Mouse (Mus musculus): ENCODE measurements around the gene Fbxo4. TPM values are rescaled to one million over a fixed set of nuclear protein-coding genes. Genes with fewer than 3 reads are reported as not detected.
A peak's percentile ranks its signal among the peaks of the same experiment; 100 is the strongest.

Gene Fbxo4
- polyA plus RNA-seq, 1 experiment from 2014 or later, result 7.7 TPM

GRCm38 (mm10) chr15:4013873-4014272, 34.5 kb upstream of the Fbxo4 start:
- 90% methylated on average over 2 of the region's 2 CpGs for WGBS

DNA sequence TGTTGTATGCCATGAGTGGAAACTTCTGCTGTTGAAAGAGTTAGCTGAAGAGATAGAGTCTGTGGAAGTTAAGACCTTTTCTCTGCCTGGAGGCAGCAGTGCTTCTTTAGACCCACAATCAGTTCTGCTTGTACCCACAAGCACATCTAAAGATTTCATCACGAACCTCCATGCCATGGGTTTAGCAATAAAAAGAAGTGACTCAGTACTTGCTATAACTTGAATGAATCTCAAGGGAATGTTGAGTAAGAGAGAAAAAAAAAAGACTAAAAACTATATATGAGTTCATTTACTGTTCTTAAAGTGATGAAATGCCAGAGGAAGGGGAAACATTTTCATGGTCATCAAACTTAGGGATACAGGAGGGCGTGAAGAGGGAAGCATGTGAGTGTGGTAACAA, 21.2 kb upstream of the Fbxo4 start:
- Histone ChIP-seq H3K4me3 (replicated peaks) (no peak overlapping the region), H3K4me2 (no peak overlapping the region), H3K27ac (no peak overlapping the region), H3K9me3 (peaks cover 7% of the 10 kb centered on the region), H3K36me3 (no peaks in the 10 kb centered on the region), H3K9ac (replicated peaks) (no peak overlapping the region), H3K27me3 (no peaks in the 10 kb centered on the region), H3K4me1 (replicated peaks) (no peaks in the 10 kb centered on the region)
- ATAC-seq (ENCODE audit: insufficient number of reproducible peaks, insufficient read depth, low FRiP score, low TSS enrichment, low read depth), result no peak
- WGBS, result 74% methylated on average over 2 of the region's 2 CpGs

More at GRCm38 (mm10) chr15:4013873-4014272, 34.5 kb upstream of the Fbxo4 start:
- Histone ChIP-seq H3K36me3 (no peaks in the 10 kb centered on the region), H3K9me3 (no peaks in the 10 kb centered on the region), H3K27me3 (no peaks in the 10 kb centered on the region), H3K27ac (no peak overlapping the region), H3K4me2 (no peak overlapping the region), H3K4me1 (replicated peaks) (no peaks in the 10 kb centered on the region), H3K4me3 (replicated peaks) (no peak overlapping the region), H3K9ac (replicated peaks) (no peak overlapping the region)
- no peak for ATAC-seq (ENCODE audit: insufficient number of reproducible peaks, insufficient read depth, low FRiP score, low TSS enrichment, low read depth)

GRCm38 (mm10) chr15:3999144-3999543, 19.8 kb upstream of the Fbxo4 start:
- no peak for ATAC-seq (ENCODE audit: insufficient number of reproducible peaks, insufficient read depth, low FRiP score, low TSS enrichment, low read depth)
- Histone ChIP-seq H3K27ac (no peak overlapping the region), H3K36me3 (no peaks in the 10 kb centered on the region), H3K4me2 (no peak overlapping the region), H3K4me1 (replicated peaks) (peaks cover 6% of the 10 kb centered on the region; the same call in 1 of the 2 replicates), H3K9me3 (no peaks in the 10 kb centered on the region), H3K27me3 (no peaks in the 10 kb centered on the region), H3K9ac (replicated peaks) (no peak overlapping the region), H3K4me3 (replicated peaks) (no peak overlapping the region)
- WGBS, result 67% methylated on average over 2 of the region's 2 CpGs

DNA sequence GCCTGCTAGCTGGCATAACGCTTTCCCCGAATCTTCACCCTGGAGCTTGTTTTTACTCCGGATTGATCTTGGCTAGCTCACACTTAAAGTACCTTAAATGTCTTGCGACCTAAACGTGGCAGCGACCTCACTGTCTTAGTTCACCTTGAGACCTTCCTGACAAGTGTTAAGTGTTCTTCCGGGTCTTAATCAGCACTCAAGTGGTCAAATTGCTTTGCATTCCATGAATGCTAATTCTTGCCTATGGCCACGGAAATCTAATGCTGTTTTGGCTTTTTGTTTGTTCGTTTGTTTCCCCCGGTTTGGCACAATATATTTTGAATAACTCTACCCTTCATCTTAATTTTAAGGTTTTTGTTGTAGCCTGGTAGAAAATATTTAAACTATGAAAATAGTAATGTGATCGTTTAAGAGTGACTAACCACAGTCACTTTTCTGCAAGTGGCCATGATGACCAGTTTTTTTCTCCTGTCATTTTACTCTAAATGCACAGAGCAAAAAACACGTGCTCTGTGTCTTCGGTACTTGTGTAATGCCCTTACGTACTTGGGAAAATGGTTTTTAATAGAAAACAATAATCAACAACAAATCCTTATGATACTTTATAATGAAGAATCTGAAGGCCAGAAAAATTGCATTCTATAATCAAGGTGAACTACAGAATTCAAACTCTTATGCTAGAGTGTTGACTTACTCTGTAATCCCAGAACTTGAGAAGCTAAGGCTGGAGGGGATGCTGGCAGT, 17.1 kb upstream of the Fbxo4 start:
- ATAC-seq (ENCODE audit: insufficient number of reproducible peaks, insufficient read depth, low FRiP score, low TSS enrichment, low read depth), result no peak
- WGBS, result 22% methylated on average over 14 of the region's 14 CpGs
- no peaks in the 10 kb centered on the region for H3K9me3 ChIP-seq
- H3K27ac ChIP-seq, result peak overlapping the region; percentile 85
- peak overlapping the region; percentile 51 for H3K9ac ChIP-seq (replicated peaks)
- peaks cover 6% of the 10 kb centered on the region; the same call in 1 of the 2 replicates for H3K4me1 ChIP-seq (replicated peaks)
- H3K27me3 ChIP-seq, result no peaks in the 10 kb centered on the region
- peak overlapping the region; percentile 69 for H3K4me3 ChIP-seq (replicated peaks)
- H3K36me3 ChIP-seq, result peaks cover 7% of the 10 kb centered on the region
- peak overlapping the region; percentile 69 for H3K4me2 ChIP-seq

- Histone ChIP-seq H3K36me3 (peaks cover 14% of the 10 kb centered on the region), H3K27me3 (no peaks in the 10 kb centered on the region), H3K4me2 (peak within 1 kb of the TSS; percentile 69), H3K4me1 (replicated peaks) (peaks cover 6% of the 10 kb centered on the region; the same call in 1 of the 2 replicates), H3K9ac (replicated peaks) (peak within 1 kb of the TSS; percentile 79), H3K4me3 (replicated peaks) (peak within 1 kb of the TSS; percentile 69), H3K27ac (peak within 1 kb of the TSS; percentile 89), H3K9me3 (no peaks in the 10 kb centered on the region)
- WGBS, result under 1% methylated on average over 61 of the region's 61 CpGs
- peak; percentile 99 for ATAC-seq (ENCODE audit: insufficient number of reproducible peaks, insufficient read depth, low FRiP score, low TSS enrichment, low read depth)
Observed at GRCm38 (mm10) chr15:3995448-3996266, 16.3 kb upstream of the Fbxo4 start, which contains the start of gene AW549877. Gene AW549877, minus strand, starts transcription at chr15:3995744.

DNA sequence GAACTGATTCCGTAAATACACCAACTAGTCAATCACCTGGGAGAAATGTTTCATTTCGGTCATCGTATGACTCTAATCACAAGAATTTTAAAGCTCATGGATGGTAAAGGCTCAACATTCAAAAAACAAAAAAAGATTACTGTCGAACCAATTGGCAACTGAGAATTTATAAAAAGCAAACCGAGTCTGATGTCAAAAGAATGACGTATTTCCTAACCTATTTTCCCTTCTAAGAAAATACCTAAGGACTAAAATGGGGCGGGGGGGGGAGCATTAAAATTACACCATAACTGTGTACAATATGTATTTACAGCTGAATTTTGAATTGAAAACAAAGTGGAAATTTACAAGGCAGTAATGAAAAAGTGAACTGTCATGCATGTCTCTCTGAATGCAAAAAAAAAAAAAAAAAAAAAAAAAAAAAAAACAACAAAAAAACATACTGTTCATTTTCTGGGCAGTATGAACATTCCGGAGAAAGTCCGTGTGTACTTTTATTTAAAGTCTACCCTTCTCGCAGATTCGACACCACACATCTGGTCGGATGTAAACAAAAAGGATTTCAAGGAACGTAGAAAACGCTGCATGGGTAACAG, 15.6 kb upstream of the Fbxo4 start:
- Histone ChIP-seq H3K9ac (replicated peaks) (peak overlapping the region; percentile 79), H3K27ac (peak overlapping the region; percentile 89), H3K4me2 (peak overlapping the region; percentile 54), H3K36me3 (peaks cover 21% of the 10 kb centered on the region), H3K9me3 (no peaks in the 10 kb centered on the region), H3K4me3 (replicated peaks) (peak overlapping the region; percentile 69), H3K4me1 (replicated peaks) (peaks cover 6% of the 10 kb centered on the region; the same call in 1 of the 2 replicates), H3K27me3 (no peaks in the 10 kb centered on the region)
- ATAC-seq (ENCODE audit: insufficient number of reproducible peaks, insufficient read depth, low FRiP score, low TSS enrichment, low read depth), result no peak
- WGBS, result 27% methylated on average over 14 of the region's 14 CpGs

- ATAC-seq (ENCODE audit: insufficient number of reproducible peaks, insufficient read depth, low FRiP score, low TSS enrichment, low read depth), result no peak
- H3K36me3 ChIP-seq, result peaks cover 76% of the 10 kb centered on the region
- no peaks in the 10 kb centered on the region for H3K4me1 ChIP-seq (replicated peaks)
- H3K4me3 ChIP-seq (replicated peaks), result no peak overlapping the region
- H3K27me3 ChIP-seq, result no peaks in the 10 kb centered on the region
- 67% methylated on average over 2 of the region's 2 CpGs for WGBS
- H3K9me3 ChIP-seq, result no peaks in the 10 kb centered on the region
- no peak overlapping the region for H3K4me2 ChIP-seq
- H3K9ac ChIP-seq (replicated peaks), result no peak overlapping the region
- no peak overlapping the region for H3K27ac ChIP-seq
Observed at GRCm38 (mm10) chr15:3987981-3988380, 8.6 kb upstream of the Fbxo4 start.

DNA sequence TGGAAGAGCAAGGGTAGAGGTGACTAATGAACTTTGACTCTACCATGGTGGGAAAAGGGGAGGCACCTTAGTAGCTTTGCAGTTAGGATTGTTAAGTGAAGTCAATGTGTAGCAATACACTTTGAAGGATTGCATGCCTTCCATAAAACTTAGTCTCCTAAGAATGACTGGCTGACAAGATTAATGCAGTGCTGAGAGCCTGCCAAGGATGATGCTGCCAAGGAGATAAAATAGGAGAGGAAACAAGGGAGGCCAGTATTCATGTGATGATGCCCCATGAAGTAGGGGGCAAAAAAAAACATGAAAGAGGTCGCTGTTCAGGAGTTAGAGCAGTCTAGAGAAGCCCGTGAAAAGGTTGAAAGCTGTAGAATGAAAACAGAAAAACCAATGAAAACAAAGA, 5.5 kb upstream of the Fbxo4 start:
- peaks cover 72% of the 10 kb centered on the region for H3K36me3 ChIP-seq
- 89% methylated on average over 2 of the region's 2 CpGs for WGBS
- H3K4me1 ChIP-seq (replicated peaks), result no peaks in the 10 kb centered on the region
- no peak overlapping the region for H3K27ac ChIP-seq
- H3K4me3 ChIP-seq (replicated peaks), result no peak overlapping the region
- no peaks in the 10 kb centered on the region for H3K9me3 ChIP-seq
- H3K9ac ChIP-seq (replicated peaks), result no peak overlapping the region
- no peak for ATAC-seq (ENCODE audit: insufficient number of reproducible peaks, insufficient read depth, low FRiP score, low TSS enrichment, low read depth)
- no peak overlapping the region for H3K4me2 ChIP-seq
- H3K27me3 ChIP-seq, result no peaks in the 10 kb centered on the region

DNA sequence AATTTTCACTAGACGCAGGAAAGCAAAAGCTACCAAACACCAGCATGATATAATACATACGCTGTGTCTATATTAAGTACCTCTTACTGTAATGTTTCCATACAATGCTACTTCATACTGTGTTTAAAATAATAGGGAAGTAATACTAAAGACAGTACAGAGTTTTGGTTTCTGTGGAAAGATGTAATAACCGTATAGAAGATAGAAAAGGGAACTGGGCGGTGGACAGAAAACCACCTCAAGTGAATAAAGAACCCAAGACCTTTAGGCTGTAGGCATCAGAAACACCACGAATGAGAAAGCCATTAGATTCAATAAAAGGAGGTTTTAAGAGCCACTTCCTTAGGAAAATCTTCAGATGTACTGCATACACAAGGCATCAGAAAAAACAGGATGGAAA, 3.4 kb upstream of the Fbxo4 start:
- no peak overlapping the region for H3K27ac ChIP-seq
- no peak overlapping the region for H3K9ac ChIP-seq (replicated peaks)
- peaks cover 55% of the 10 kb centered on the region for H3K36me3 ChIP-seq
- H3K4me2 ChIP-seq, result no peak overlapping the region
- no peaks in the 10 kb centered on the region for H3K27me3 ChIP-seq
- no peaks in the 10 kb centered on the region for H3K9me3 ChIP-seq
- 90% methylated on average over 5 of the region's 5 CpGs for WGBS
- ATAC-seq (ENCODE audit: insufficient number of reproducible peaks, insufficient read depth, low FRiP score, low TSS enrichment, low read depth), result no peak
- no peaks in the 10 kb centered on the region; the same call in 1 of the 2 replicates for H3K4me1 ChIP-seq (replicated peaks)
- no peak overlapping the region for H3K4me3 ChIP-seq (replicated peaks)

- Histone ChIP-seq H3K36me3 (peaks cover 35% of the 10 kb centered on the region), H3K4me3 (replicated peaks) (peak overlapping the region; percentile 68), H3K9me3 (no peaks in the 10 kb centered on the region), H3K9ac (replicated peaks) (peak overlapping the region; percentile 92; the same call in 1 of the 2 replicates), H3K4me2 (peak overlapping the region; percentile 65), H3K27me3 (no peaks in the 10 kb centered on the region), H3K27ac (peak overlapping the region; percentile 97), H3K4me1 (replicated peaks) (no peaks in the 10 kb centered on the region; the same call in 1 of the 2 replicates)
- ATAC-seq (ENCODE audit: insufficient number of reproducible peaks, insufficient read depth, low FRiP score, low TSS enrichment, low read depth), result no peak
- WGBS, result 83% methylated on average over 3 of the region's 3 CpGs
Observed at GRCm38 (mm10) chr15:3979871-3980270, 498 bp upstream of the Fbxo4 start.

DNA sequence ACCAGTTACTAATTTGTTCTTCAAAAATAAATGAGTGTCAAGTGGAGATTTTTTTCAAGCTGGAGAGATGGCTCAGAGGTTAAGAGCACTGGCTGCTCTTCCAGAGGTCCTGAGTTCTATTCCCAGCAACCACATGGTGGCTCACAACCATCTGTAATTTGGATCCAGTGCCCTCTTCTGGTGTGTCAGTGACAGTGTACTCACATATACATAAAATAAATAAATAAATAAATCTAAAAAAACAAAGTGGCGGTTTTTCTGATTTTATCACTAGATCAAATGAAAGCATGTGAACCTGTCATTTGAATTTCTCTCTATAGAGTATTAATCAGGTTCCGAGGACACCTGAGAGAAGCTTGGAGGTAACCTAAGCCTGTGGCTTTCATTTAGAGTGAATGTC, 1.1 kb downstream of the Fbxo4 start:
- Histone ChIP-seq H3K4me3 (replicated peaks) (no peak overlapping the region), H3K27me3 (no peaks in the 10 kb centered on the region), H3K9ac (replicated peaks) (no peak overlapping the region), H3K4me1 (replicated peaks) (no peaks in the 10 kb centered on the region; the same call in 1 of the 2 replicates), H3K27ac (no peak overlapping the region), H3K9me3 (no peaks in the 10 kb centered on the region), H3K4me2 (no peak overlapping the region), H3K36me3 (peaks cover 22% of the 10 kb centered on the region)
- WGBS, result 94% methylated on average over 2 of the region's 2 CpGs
- no peak for ATAC-seq (ENCODE audit: insufficient number of reproducible peaks, insufficient read depth, low FRiP score, low TSS enrichment, low read depth)
